Mouse (Mus musculus) fibroblast of lung, adult 2 months (primary cell): Measurements from ENCODE around the gene 1810055G02Rik.

ENCODE experiments used
- DNase-seq: peaks from one replicate; pipeline ENCODE4 v3.0.0-alpha.2; 2011; ENCODE audit warnings: low read depth

Gene 1810055G02Rik

GRCm38 (mm10) chr19:3743362-3743761, 35.3 kb downstream of the 1810055G02Rik start:
- no peak for DNase-seq

- DNase-seq = no peak
Observed at GRCm38 (mm10) chr19:3743851-3744512, 35.9 kb downstream of the 1810055G02Rik start.

GRCm38 (mm10) chr19:3752621-3753239, 44.6 kb downstream of the 1810055G02Rik start:
- no peak for DNase-seq

- no peak for DNase-seq
Observed at GRCm38 (mm10) chr19:3753240-3753633, 45.1 kb downstream of the 1810055G02Rik start.

DNA sequence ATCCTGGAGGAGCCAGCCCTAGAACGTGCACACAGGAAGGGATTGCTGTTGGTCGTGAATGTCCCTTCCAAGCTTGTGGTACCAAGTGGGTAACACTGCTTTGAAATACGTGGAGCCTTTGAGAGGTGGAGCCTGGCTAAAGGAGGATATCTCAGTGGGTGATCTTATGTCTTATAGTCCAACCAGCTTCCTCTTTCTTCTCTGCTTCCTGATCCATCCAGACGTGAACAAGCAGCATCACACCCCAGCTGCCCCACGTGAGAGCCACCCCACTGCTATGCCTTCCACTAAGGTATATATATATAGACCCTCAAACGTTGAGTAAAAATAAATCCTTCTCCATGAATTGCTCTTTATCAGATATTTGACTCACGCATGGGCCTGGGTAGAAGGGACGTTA, 45.6 kb downstream of the 1810055G02Rik start:
- no peak for DNase-seq

DNA sequence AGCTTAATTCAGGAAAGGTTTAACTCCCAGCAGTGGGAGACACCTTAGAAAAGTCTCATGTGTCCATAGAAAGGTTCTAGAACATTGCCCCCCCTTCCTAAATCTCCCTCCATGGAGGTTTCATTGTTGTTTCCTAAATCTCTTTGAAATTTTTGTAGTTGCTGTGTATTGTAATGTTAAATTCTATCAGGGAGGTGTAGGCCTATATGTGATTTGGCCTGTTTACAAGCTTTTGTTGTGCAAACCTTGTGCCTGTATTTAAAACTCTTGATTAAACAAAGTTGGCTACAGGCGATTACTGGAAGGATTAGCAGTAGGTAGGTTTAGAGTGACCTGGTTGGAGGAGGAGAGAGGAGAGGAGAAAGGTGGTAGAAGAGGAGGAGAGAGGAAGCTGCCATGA, 49.8 kb downstream of the 1810055G02Rik start:
- DNase-seq = no peak

- DNase-seq = peak; percentile 43
Observed at GRCm38 (mm10) chr19:3765221-3765820, 57.2 kb downstream of the 1810055G02Rik start.

DNA sequence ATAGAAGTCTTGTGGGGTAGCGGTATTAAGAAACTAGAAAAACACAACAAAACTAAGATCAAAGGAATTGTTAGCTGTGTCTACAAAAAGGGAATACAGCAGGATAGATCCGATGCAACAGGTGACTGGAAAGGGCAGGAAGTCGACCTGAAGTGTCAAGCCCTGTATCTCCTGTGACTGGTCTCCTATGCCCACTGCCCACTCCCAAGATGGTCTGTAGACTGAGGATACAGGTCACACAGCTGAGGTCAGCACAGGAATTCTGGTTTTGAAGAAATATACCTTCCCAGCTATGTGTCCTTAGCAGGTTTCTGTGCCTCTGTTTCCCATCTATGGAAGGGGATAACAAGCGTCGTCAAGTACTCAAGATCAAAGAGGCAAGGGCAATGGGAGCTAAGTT, 58.3 kb downstream of the 1810055G02Rik start:
- DNase-seq = no peak

DNA sequence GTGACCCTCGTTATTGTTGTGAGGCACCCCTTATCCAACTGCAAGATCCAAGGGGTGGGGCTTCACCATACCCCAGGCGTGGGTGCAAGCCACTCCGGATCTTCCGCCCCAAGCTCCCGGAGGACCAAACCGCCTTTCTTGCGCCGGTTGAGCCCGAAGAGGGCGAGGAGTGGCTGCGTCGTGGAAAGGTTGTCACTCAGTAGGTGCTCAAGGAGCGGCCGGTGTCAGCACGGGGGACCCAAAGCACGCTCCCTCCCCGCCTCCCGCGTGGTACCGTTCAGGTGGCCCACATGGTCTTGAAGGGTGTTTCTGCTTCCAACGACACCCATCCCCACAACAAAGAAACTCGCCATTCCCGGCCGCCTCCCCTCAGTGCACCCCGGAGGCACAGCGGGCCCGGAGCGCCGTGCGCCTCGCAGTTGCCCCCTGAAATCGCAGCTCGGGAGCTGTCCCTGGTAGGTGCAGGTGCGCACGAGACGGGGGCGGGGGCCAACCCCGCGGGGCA, 59.2 kb downstream of the 1810055G02Rik start, which contains the start of gene Kmt5b:
Kmt5b (plus strand) TSS at position 146 of the 505 bp plus-strand sequence.
- no peak for DNase-seq
